Mouse (Mus musculus) G1E (cell line): ENCODE measurements around the gene Slc25a45. TPM values are rescaled to one million over a fixed set of nuclear protein-coding genes. Genes with fewer than 3 reads are reported as not detected.

Source experiments
- ATAC-seq: 2 replicates; pipeline ENCODE4 v1.8.0; 2016; ENCODE audit warnings: mild to moderate bottlenecking; ENCODE audit not compliant: insufficient number of reproducible peaks, poor library complexity, low FRiP score, severe bottlenecking; ENCODE audit errors: extremely low read depth
- DNase-seq: peaks from one replicate; pipeline ENCODE4 v3.0.0; 2012; ENCODE audit warnings: low spot score
- H3K27me3 ChIP-seq: 2 replicates; pipeline ENCODE4 v1.6.1; 2012; ENCODE audit warnings: mild to moderate bottlenecking, low read length, inconsistent platforms; ENCODE audit not compliant: insufficient read depth
- H3K36me3 ChIP-seq: replicated peaks from 2 replicates; pipeline ENCODE3; 2012; ENCODE audit warnings: mild to moderate bottlenecking, inconsistent platforms
- H3K4me1 ChIP-seq: 2 replicates; pipeline ENCODE4 v1.6.1; 2012; ENCODE audit warnings: low read depth, low read length, inconsistent platforms, mixed read lengths; ENCODE audit not compliant: insufficient read depth
- H3K4me3 ChIP-seq: 2 replicates; pipeline ENCODE4 v1.5.1; 2012; ENCODE audit warnings: low read depth, mild to moderate bottlenecking, inconsistent platforms, low read length, moderate library complexity, mixed read lengths
- H3K9me3 ChIP-seq: replicated peaks from 2 replicates; pipeline ENCODE4 v1.6.1; 2012; ENCODE audit warnings: inconsistent platforms
- CTCF ChIP-seq: IDR thresholded peaks from 2 replicates; pipeline ENCODE4 v1.5.1; 2012; ENCODE audit warnings: low read depth, low read length, inconsistent platforms, mixed read lengths
- GATA1 ChIP-seq: IDR thresholded peaks from 2 replicates; pipeline ENCODE4 v1.6.1; 2012; ENCODE audit warnings: borderline replicate concordance, low read length, inconsistent platforms, mixed read lengths
- GATA2 ChIP-seq: IDR thresholded peaks from 2 replicates; pipeline ENCODE4 v1.6.1; 2012; ENCODE audit warnings: low read depth, low read length, inconsistent platforms, borderline replicate concordance
- POLR2AphosphoS5 ChIP-seq: IDR thresholded peaks from 2 replicates; pipeline ENCODE4 v1.6.1; 2012; ENCODE audit warnings: low read depth, low read length, inconsistent platforms; ENCODE audit not compliant: insufficient replicate concordance
- TAL1 ChIP-seq: conservative IDR thresholded peaks from 2 replicates; pipeline ENCODE4 v1.6.1; 2012; ENCODE audit warnings: low read depth, low read length, inconsistent platforms, mixed read lengths
- polyA plus RNA-seq: library from polyadenylated mRNA; stranded (reverse); fragments of >175 nt; gene quantifications from 2 replicates; pipeline ENCODE4 v1.2.3, GENCODE M21; 2012
- total RNA-seq, 2 experiments: library from RNA; stranded (forward) in 1 of 2; stranded (reverse) in 1 of 2; fragments of 200-1000 nt in 1 of 2; fragments of >200 nt in 1 of 2; fragmentation: Nextera tagmentation in 1 of 2; gene quantifications; 2 replicates each; pipeline ENCODE4 v1.2.3; 2014 to 2017

Gene Slc25a45
- total and polyA plus RNA-seq, 3 experiments, result 0.93 to 10.9 (median 3.5) TPM

DNA sequence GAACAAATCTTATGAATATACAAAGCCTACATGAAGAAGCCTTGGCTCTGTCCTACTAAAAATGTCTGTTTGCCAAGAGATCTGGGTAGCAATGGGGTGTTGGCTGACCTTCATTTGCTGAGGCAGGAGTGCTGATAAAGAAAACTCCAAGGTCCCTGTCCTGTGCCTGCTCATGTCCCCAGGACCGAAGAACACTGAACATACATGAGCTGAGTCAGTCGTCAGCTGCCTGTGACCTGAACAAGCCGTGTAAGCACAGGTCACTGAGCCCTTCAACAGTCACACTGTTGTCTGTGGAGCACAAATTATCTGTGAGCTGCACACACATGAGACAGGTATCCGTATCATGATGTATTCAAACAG lies 45.7 kb upstream of the Slc25a45 start:
- peaks cover 42% of the 10 kb centered on the region for H3K4me1 ChIP-seq
- H3K27me3 ChIP-seq, result no peaks in the 10 kb centered on the region
- no peaks in the 10 kb centered on the region for H3K9me3 ChIP-seq
- no peak for DNase-seq
- TF ChIP-seq POLR2AphosphoS5 (no peak), TAL1 (no peak), GATA2 (no peak), CTCF (no peak), GATA1 (no peak)
- H3K36me3 ChIP-seq, result peaks cover 86% of the 10 kb centered on the region
- H3K4me3 ChIP-seq, result no peak overlapping the region
- no peak for ATAC-seq

DNA sequence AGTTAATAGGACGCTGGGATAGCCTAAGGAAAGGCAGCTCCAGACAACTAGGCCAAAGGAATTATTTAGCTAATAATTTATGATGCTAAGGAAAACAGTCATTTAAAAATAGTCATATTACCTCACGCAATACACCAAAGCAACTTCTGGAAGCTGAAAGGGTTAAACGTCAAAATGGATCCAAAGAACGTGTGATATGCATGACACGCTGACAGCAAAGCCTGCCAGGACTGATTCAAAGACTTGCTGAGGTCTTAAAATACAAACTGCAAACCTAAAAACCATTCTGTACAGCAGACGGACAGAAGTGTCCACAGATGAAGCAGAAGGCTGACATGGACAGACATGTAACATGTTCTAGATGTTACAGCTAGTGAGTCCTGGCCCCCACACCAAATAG lies 45.3 kb upstream of the Slc25a45 start:
- DNase-seq (no peak), ATAC-seq (no peak)
- no peaks in the 10 kb centered on the region for H3K9me3 ChIP-seq
- H3K4me3 ChIP-seq, result no peak overlapping the region
- TF ChIP-seq CTCF, result no peak
- peaks cover 86% of the 10 kb centered on the region for H3K36me3 ChIP-seq
- H3K27me3 ChIP-seq, result no peaks in the 10 kb centered on the region
- peaks cover 45% of the 10 kb centered on the region for H3K4me1 ChIP-seq

DNA sequence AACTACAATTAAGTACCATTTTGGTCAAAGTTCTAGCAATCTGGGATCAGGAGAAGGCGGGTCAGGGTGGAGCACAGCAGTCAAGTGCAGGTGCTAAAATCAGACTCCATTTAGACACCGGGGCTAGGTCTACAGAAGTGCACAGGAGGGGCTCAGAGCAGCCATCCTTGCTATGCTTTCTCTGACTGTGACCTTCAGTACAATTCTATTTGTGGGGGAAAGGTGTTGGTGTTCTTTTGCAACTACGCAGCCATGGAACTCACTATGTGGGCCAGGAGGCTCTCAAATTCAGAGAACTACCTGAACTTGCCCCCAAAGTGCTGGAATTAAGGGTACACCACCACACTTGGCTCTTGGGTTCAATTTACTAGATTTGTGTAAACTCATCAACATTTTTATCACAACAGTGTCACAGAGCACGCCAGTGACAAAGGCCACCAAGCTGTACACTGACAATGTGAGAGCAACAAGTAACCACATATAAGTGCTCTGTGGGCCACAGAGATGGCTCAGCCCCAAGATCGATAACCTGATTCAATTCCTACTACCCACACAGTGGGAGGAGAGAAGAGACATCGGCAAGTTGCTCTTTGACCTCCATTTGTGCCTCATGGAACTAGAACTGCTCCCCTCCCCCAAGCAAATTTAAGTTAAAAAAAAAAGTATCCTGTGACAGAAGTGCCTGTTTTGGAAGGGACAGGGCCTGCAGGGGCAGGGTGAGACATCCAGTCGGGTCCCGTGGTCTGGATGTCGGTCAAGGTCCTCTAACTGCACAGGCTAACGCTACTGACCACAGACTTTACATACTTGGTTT lies 44.1 kb upstream of the Slc25a45 start:
- Histone ChIP-seq H3K36me3 (peaks cover 85% of the 10 kb centered on the region), H3K27me3 (no peaks in the 10 kb centered on the region), H3K4me1 (peaks cover 52% of the 10 kb centered on the region), H3K9me3 (no peaks in the 10 kb centered on the region), H3K4me3 (no peak overlapping the region)
- DNase-seq (no peak), ATAC-seq (no peak)
- TF ChIP-seq GATA1 (no peak), POLR2AphosphoS5 (no peak), GATA2 (no peak)

DNA sequence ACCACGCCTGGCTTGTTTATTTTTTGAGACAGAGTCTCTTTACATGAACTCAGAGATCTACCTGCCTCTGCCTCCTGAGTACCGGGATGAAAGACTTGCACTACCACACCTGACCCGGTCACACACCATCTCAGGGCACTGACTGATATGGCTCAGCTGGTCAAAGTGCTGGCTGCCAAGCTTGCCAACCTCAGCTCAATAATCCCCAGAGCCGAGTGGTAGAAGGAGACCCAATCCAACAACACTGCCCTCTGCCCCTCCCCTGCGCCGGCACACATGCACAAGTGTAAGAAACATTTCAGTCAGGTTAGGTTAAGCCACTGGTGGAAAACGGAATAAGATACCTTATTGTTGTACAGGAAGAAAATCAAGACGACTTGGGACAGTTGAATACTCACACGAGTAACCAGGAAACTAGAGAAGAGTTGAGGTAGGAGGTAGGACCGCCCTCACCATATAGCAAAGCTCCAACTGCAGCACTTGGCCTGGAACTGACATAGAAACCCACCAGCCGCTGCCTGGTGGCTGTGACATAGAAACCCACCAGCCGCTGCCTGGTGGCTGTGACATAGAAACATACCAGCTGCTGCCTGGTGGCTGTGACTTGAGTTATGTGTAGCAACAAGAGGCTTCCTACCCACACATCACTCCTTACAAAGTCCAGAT lies 43.2 kb upstream of the Slc25a45 start:
- ATAC-seq (no peak), DNase-seq (no peak)
- TF ChIP-seq POLR2AphosphoS5 (no peak), TAL1 (no peak), GATA2 (no peak), GATA1 (no peak), CTCF (no peak)
- Histone ChIP-seq H3K4me1 (peaks cover 53% of the 10 kb centered on the region), H3K4me3 (no peak overlapping the region), H3K27me3 (no peaks in the 10 kb centered on the region), H3K9me3 (no peaks in the 10 kb centered on the region), H3K36me3 (peaks cover 80% of the 10 kb centered on the region)

DNA sequence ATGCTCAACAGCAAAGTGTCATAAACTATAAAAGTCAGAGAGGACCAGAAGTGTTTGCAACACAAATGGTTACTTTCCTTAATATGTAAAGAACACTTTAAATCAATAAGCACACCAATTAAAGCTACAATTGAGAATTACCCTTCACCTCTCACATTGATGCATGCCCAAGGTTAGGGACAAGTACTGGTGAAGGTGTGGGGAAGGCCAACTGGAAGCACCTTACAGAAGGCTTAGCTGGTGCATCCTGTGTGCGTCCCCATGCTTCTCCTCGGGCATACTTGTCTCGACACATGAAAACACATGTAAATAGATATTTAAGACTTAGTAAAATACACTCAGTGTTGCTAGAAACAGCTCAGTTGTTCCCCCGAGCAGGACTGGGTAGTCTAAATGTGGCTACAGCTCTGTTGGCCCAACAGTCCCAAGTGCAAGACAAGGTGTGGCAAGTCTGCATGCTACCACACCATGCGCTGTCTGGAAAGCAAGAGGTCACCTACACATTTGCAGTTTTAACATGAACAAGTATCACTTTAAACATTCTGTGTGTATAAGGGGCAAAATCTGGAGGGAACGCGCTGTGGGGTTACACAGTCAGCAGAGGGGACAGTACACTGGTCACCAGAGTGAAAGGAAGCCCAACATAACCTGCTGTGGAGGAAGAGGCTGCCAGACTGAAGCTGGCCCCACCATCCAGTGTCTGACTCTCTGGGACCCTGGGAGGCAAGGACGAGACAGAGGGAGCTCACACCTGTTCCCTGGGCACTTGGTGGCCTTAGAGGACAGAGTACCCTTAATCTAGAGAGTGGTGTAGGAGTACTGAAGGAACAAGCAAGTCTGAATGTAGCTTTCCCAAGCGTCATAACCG lies 42.3 kb upstream of the Slc25a45 start:
- Histone ChIP-seq H3K27me3 (no peaks in the 10 kb centered on the region), H3K4me3 (no peak overlapping the region), H3K4me1 (peaks cover 57% of the 10 kb centered on the region), H3K36me3 (peaks cover 79% of the 10 kb centered on the region), H3K9me3 (no peaks in the 10 kb centered on the region)
- DNase-seq (no peak), ATAC-seq (no peak)
- TF ChIP-seq POLR2AphosphoS5, result 0 out of 2 replicates have a peak, but pooled peaks have one; percentile 49
- TF ChIP-seq CTCF, result no peak
- no peak for TF ChIP-seq GATA2
- no peak for TF ChIP-seq TAL1
- no peak for TF ChIP-seq GATA1

DNA sequence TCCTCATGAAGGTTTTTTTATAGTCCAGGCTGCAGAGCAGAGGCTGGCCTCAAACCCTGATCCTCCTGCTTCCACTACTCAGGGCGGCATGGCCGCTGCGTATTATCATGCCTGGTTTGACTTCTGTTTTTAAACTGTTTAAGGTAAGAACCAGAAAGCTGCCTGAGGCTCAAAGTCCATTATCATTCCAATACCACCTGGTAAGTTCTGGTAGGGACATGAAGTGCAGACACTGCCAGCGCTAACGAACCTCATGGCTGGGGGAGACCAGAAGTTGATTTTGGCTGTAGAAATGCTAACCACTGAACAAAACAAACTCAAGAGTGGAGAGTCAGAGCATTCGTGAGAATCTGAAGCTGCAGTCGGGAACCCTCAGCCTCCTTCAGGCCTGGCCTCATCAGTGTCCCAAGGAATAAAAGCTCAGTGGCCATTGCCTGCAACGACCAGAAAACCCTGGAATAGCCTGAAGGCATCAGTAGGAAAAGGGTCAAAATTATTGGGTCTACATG lies 41.6 kb upstream of the Slc25a45 start:
- peaks cover 60% of the 10 kb centered on the region for H3K4me1 ChIP-seq
- TF ChIP-seq GATA1 (no peak), GATA2 (no peak), TAL1 (no peak), POLR2AphosphoS5 (no peak), CTCF (no peak)
- no peak overlapping the region for H3K4me3 ChIP-seq
- no peaks in the 10 kb centered on the region for H3K27me3 ChIP-seq
- peaks cover 77% of the 10 kb centered on the region for H3K36me3 ChIP-seq
- DNase-seq (no peak), ATAC-seq (no peak)
- no peaks in the 10 kb centered on the region for H3K9me3 ChIP-seq
